In the genomic region with DNA sequence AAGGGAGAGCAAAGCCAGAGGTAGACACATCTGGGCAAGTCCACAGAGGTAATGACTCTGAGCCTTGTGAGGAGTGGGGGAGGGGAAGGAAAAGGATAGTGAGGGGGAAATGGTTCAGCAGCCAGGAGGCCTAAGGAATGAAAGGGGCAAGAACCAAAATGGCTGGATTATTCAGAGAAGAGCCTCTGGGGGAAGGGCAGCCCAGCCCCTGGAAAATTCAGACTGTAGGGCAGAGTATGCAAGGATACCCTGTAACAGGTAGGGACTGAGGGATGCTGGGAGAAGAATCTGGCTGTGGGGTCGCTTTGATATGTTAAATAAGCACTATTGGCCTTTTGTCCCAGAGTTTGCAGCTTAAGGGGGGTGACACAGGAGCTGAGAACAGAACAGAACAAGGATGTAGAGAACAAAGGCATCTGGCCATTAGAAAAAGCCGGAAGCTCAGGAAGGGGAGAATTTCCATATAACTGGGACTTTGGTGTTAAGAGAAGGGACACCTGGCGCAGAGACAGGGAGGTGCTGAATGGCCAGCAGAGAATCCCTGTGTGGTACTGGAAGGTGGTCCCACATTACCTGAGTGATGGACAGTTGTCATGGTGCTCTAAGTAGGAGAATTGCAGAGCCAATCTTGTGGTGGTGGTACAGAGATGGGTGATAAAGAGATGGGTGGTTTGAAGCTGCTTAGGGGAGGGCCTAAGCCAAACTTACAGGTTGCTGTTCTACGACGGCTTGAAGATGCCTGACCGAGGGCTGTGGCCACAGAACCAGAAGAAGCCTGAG, we compare ENCODE assay signal across 8 mouse cellular contexts.
DNase-seq lines count a peak whose midpoint lies in the region; ATAC-seq lines count a peak whose summit lies in the region.
"Had no signal": no experiment of that assay in that cellular context is flagged by ENCODE, and none has a peak within 500 bp of the region (broad histone marks: within the 10 kb centered on the region; RNA-seq: fewer than 3 reads in every experiment).

No protein-coding gene starts in this region.

- no peak overlapping the region for H3K4me3 ChIP-seq in kidney, embryonic 16.5 days (ENCODE audit: low read length)
- H3K4me3 ChIP-seq in embryonic facial prominence, embryonic 11.5 days (ENCODE audit: low read depth, low read length) = no peak overlapping the region
- no peak overlapping the region for H3K4me3 ChIP-seq in midbrain, embryonic 14.5 days (replicated peaks; ENCODE audit: low read depth, low read length)

- ATAC-seq in kidney, embryonic 16.5 days (ENCODE audit: low FRiP score, low TSS enrichment) = peak; percentile 5; the same call in 1 of the 2 replicates
- ATAC-seq in embryonic facial prominence, embryonic 11.5 days (replicated peaks; ENCODE audit: insufficient number of reproducible peaks, low FRiP score, low TSS enrichment, low read depth) = 0 out of 2 replicates have a peak, but pooled peaks have one; percentile 20
- ATAC-seq in midbrain, embryonic 14.5 days (ENCODE audit: low FRiP score, low TSS enrichment) = peak; percentile 26; the same call in 1 of the 2 replicates

- no peak for DNase-seq in kidney, postnatal 36 days
- DNase-seq in WW6 (ENCODE audit: low read depth, low spot score) = peak; percentile 78
- DNase-seq in embryonic facial prominence, embryonic 11.5 days (ENCODE audit: low spot score) = peak; percentile 17
- DNase-seq in midbrain, embryonic 14.5 days = peak; percentile 14
- DNase-seq in kidney, postnatal 4 days = no peak
- no peak for DNase-seq in layer of hippocampus, postnatal 10 days (ENCODE audit: low spot score in 2 of 2)

- H3K9ac ChIP-seq in kidney, embryonic 16.5 days (replicated peaks; ENCODE audit: low read length) = no peak overlapping the region
- H3K9ac ChIP-seq in embryonic facial prominence, embryonic 11.5 days (replicated peaks; ENCODE audit: low read length) = no peak overlapping the region
- no peak overlapping the region for H3K9ac ChIP-seq in midbrain, embryonic 14.5 days (replicated peaks; ENCODE audit: low read length)

- no peaks in the 10 kb centered on the region for H3K27me3 ChIP-seq in kidney, embryonic 16.5 days (ENCODE audit: insufficient read depth, low read length)
- no peaks in the 10 kb centered on the region for H3K27me3 ChIP-seq in embryonic facial prominence, embryonic 11.5 days (ENCODE audit: control insufficient read depth, insufficient read depth, low read length)
- no peaks in the 10 kb centered on the region for H3K27me3 ChIP-seq in midbrain, embryonic 14.5 days (ENCODE audit: control insufficient read depth, insufficient read depth, low read length)

- no peak overlapping the region for H3K27ac ChIP-seq in kidney, embryonic 16.5 days (ENCODE audit: low read length)
- H3K27ac ChIP-seq in embryonic facial prominence, embryonic 11.5 days (replicated peaks; ENCODE audit: low read depth, low read length) = no peak overlapping the region
- no peak overlapping the region for H3K27ac ChIP-seq in midbrain, embryonic 14.5 days (replicated peaks; ENCODE audit: low read depth, low read length)

- no peak overlapping the region for H3K4me2 ChIP-seq in kidney, embryonic 16.5 days (replicated peaks; ENCODE audit: low read depth, low read length)
- no peak overlapping the region for H3K4me2 ChIP-seq in embryonic facial prominence, embryonic 11.5 days (ENCODE audit: low read depth, low read length)
- H3K4me2 ChIP-seq in midbrain, embryonic 14.5 days (ENCODE audit: low read length) = no peak overlapping the region

- WGBS in kidney, embryonic 16.5 days = 75% methylated on average over 6 of the region's 6 CpGs
- WGBS in embryonic facial prominence, embryonic 11.5 days = 76% methylated on average over 6 of the region's 6 CpGs
- WGBS in midbrain, embryonic 14.5 days = 64% methylated on average over 6 of the region's 6 CpGs

- H3K36me3 ChIP-seq in kidney, embryonic 16.5 days (ENCODE audit: insufficient read depth, low read length) = no peaks in the 10 kb centered on the region
- H3K36me3 ChIP-seq in embryonic facial prominence, embryonic 11.5 days (replicated peaks; ENCODE audit: control insufficient read depth, insufficient read depth, low read depth, low read length) = no peaks in the 10 kb centered on the region
- no peaks in the 10 kb centered on the region for H3K36me3 ChIP-seq in midbrain, embryonic 14.5 days (ENCODE audit: control insufficient read depth, insufficient read depth, low read length)
- H3K36me3 ChIP-seq: G1E had no signal

- no peaks in the 10 kb centered on the region for H3K9me3 ChIP-seq in kidney, embryonic 16.5 days (ENCODE audit: low read length)
- no peaks in the 10 kb centered on the region for H3K9me3 ChIP-seq in embryonic facial prominence, embryonic 11.5 days (replicated peaks; ENCODE audit: control insufficient read depth, low read length)
- H3K9me3 ChIP-seq in midbrain, embryonic 14.5 days (ENCODE audit: control insufficient read depth, low read length) = no peaks in the 10 kb centered on the region

- 0 out of 2 replicates have a peak, but pooled peaks cover 3% of the 10 kb centered on the region for H3K4me1 ChIP-seq in kidney, embryonic 16.5 days (ENCODE audit: insufficient read depth, low read length)
- H3K4me1 ChIP-seq in embryonic facial prominence, embryonic 11.5 days (ENCODE audit: control insufficient read depth, insufficient read depth, low read length) = no peaks in the 10 kb centered on the region; the same call in 1 of the 2 replicates
- H3K4me1 ChIP-seq in midbrain, embryonic 14.5 days (ENCODE audit: control insufficient read depth, insufficient read depth, low read length) = peaks cover 5% of the 10 kb centered on the region; the same call in 1 of the 2 replicates

Comparison
In these comparisons a context has a peak if more than half of its experiments do, and no peak if none do; other contexts are left out.
1. DNase-seq: peak in WW6 (single experiment), embryonic facial prominence, embryonic 11.5 days (single experiment) and midbrain, embryonic 14.5 days (single experiment); none in kidney, postnatal 36 days (0 of 2), kidney, postnatal 4 days (0 of 2) and layer of hippocampus, postnatal 10 days (0 of 2).
2. Peak in every context shown above with its lines, with median percentiles within 50 percentile points of each other: ATAC-seq.